Mouse (Mus musculus) CH12.LX (cell line): ENCODE results near the gene Ankrd31. TPM values are rescaled to one million over a fixed set of nuclear protein-coding genes. Genes with fewer than 3 reads are reported as not detected.

Experiments used
- DNase-seq: peaks from one replicate; pipeline ENCODE4 v3.0.0-alpha.2; 2013; ENCODE audit errors: extremely low read depth
- H3K27ac ChIP-seq: 2 replicates; pipeline ENCODE4 v1.5.1; 2012; ENCODE audit warnings: low read depth, mild to moderate bottlenecking, control low read depth, moderate library complexity; ENCODE audit not compliant: insufficient read depth
- H3K27me3 ChIP-seq: replicated peaks from 2 replicates; pipeline ENCODE3; 2012; ENCODE audit warnings: inconsistent platforms
- H3K36me3 ChIP-seq, 2 experiments: replicated peaks in 1 of 2; 2 replicates each; pipeline versions ENCODE3 to v1.6.1; 2012; ENCODE audit warnings: inconsistent platforms in 1 of 2, low read length in 1 of 2, mild to moderate bottlenecking in 1 of 2, mixed read lengths in 1 of 2, moderate library complexity in 1 of 2; ENCODE audit not compliant: control insufficient read depth in 1 of 2, insufficient read depth in 1 of 2
- H3K4me1 ChIP-seq, 2 experiments: 2 replicates each; pipeline ENCODE4 v1.6.1; 2012; ENCODE audit warnings: inconsistent platforms in 1 of 2, moderate library complexity in 1 of 2; ENCODE audit not compliant: insufficient read depth in 2 of 2, control insufficient read depth in 1 of 2
- H3K4me2 ChIP-seq: 2 replicates; pipeline ENCODE4 v1.6.1; 2012; ENCODE audit warnings: low read depth, mild to moderate bottlenecking, control low read depth; ENCODE audit not compliant: poor library complexity, insufficient read depth, severe bottlenecking
- H3K4me3 ChIP-seq, 3 experiments: fragments of 150-350 bp in 1 of 3; sonication (generic) in 1 of 3; replicated peaks in 1 of 3; 2 replicates each; pipeline versions ENCODE3 to v1.5.1; 2011 to 2012; ENCODE audit warnings: low read depth in 2 of 3, low read length in 2 of 3, mild to moderate bottlenecking in 2 of 3, moderate library complexity in 2 of 3, control low read depth in 1 of 3, improper control_type of control experiment in 1 of 3, inconsistent platforms in 1 of 3, mixed read lengths in 1 of 3; ENCODE audit not compliant: poor library complexity in 1 of 3
- H3K79me2 ChIP-seq: replicated peaks from 2 replicates; pipeline ENCODE4 v1.6.1; 2012; ENCODE audit warnings: mild to moderate bottlenecking, moderate library complexity; ENCODE audit not compliant: control insufficient read depth, poor library complexity, insufficient read depth, severe bottlenecking; ENCODE audit errors: extremely low read depth
- H3K9ac ChIP-seq: 2 replicates; pipeline ENCODE4 v1.6.1; 2012; ENCODE audit warnings: low read depth, mild to moderate bottlenecking, control low read depth, moderate library complexity; ENCODE audit not compliant: insufficient read depth
- H3K9me3 ChIP-seq: replicated peaks from 2 replicates; pipeline ENCODE3; 2012; ENCODE audit warnings: low read length, inconsistent platforms, mixed read lengths
- BHLHE40 ChIP-seq: IDR thresholded peaks from 2 replicates; pipeline ENCODE4 v1.6.1; 2011; ENCODE audit warnings: mild to moderate bottlenecking, low read depth, low read length, improper control_type of control experiment
- CHD1 ChIP-seq: IDR thresholded peaks from 2 replicates; pipeline ENCODE4 v1.6.1; 2012; ENCODE audit warnings: low read depth, low read length, improper control_type of control experiment, inconsistent platforms
- CTCF ChIP-seq, 2 experiments: IDR thresholded peaks in 1 of 2; conservative IDR thresholded peaks in 1 of 2; 2 replicates each; pipeline ENCODE4 v1.5.1; 2011 to 2012; ENCODE audit warnings: low read depth in 2 of 2, low read length in 2 of 2, improper control_type of control experiment in 1 of 2, inconsistent platforms in 1 of 2, mild to moderate bottlenecking in 1 of 2, moderate library complexity in 1 of 2
- ETS1 ChIP-seq: conservative IDR thresholded peaks from 2 replicates; pipeline ENCODE4 v1.6.1; 2012; ENCODE audit warnings: low read depth, mild to moderate bottlenecking, inconsistent platforms, low read length, improper control_type of control experiment, moderate library complexity
- JUND ChIP-seq: conservative IDR thresholded peaks from 2 replicates; pipeline ENCODE4 v1.6.1; 2011; ENCODE audit warnings: low read depth, low read length, improper control_type of control experiment
- KAT2A ChIP-seq: IDR thresholded peaks from 2 replicates; pipeline ENCODE4 v1.6.1; 2012; ENCODE audit warnings: low read length, improper control_type of control experiment, inconsistent platforms; ENCODE audit not compliant: insufficient replicate concordance
- MAX ChIP-seq: IDR thresholded peaks from 2 replicates; pipeline ENCODE4 v1.6.1; 2011; ENCODE audit warnings: low read length, improper control_type of control experiment
- MEF2A ChIP-seq: IDR thresholded peaks from 2 replicates; pipeline ENCODE4 v1.6.1; 2014; ENCODE audit warnings: low read depth, mild to moderate bottlenecking, inconsistent platforms, low read length, improper control_type of control experiment, borderline replicate concordance
- PAX5 ChIP-seq: IDR thresholded peaks from 2 replicates; pipeline ENCODE4 v1.6.1; 2012; ENCODE audit warnings: low read length, inconsistent platforms, mixed read lengths
- POLR2AphosphoS2 ChIP-seq: IDR thresholded peaks from 2 replicates; pipeline ENCODE4 v1.6.1; 2011; ENCODE audit warnings: low read depth, low read length, improper control_type of control experiment
- RAD21 ChIP-seq: IDR thresholded peaks from 2 replicates; pipeline ENCODE4 v1.6.1; 2011; ENCODE audit warnings: low read depth, mild to moderate bottlenecking, low read length, improper control_type of control experiment, moderate library complexity
- SIN3A ChIP-seq: IDR thresholded peaks from 2 replicates; pipeline ENCODE4 v1.6.1; 2012; ENCODE audit warnings: low read length, improper control_type of control experiment, inconsistent platforms
- SMC3 ChIP-seq: IDR thresholded peaks from 2 replicates; pipeline ENCODE4 v1.6.1; 2011; ENCODE audit warnings: low read depth, low read length, improper control_type of control experiment
- TCF12 ChIP-seq: IDR thresholded peaks from 2 replicates; pipeline ENCODE4 v1.6.1; 2014; ENCODE audit warnings: low read depth, mild to moderate bottlenecking, inconsistent platforms, low read length, improper control_type of control experiment
- UBTF ChIP-seq: IDR thresholded peaks from 2 replicates; pipeline ENCODE4 v1.6.1; 2012; ENCODE audit warnings: low read depth, mild to moderate bottlenecking, inconsistent platforms, low read length, improper control_type of control experiment, moderate library complexity
- USF1 ChIP-seq: IDR thresholded peaks from 2 replicates; pipeline ENCODE4 v1.6.1; 2014; ENCODE audit warnings: low read depth, mild to moderate bottlenecking, inconsistent platforms, low read length, improper control_type of control experiment
- ZC3H11A ChIP-seq: IDR thresholded peaks from 2 replicates; pipeline ENCODE4 v1.6.1; 2012; ENCODE audit warnings: low read depth, mild to moderate bottlenecking, inconsistent platforms, low read length, improper control_type of control experiment
- ZKSCAN1 ChIP-seq: IDR thresholded peaks from 2 replicates; pipeline ENCODE4 v1.6.1; 2012; ENCODE audit warnings: low read depth, inconsistent platforms, low read length, improper control_type of control experiment, borderline replicate concordance
- ZMIZ1 ChIP-seq: IDR thresholded peaks from 2 replicates; pipeline ENCODE4 v1.6.1; 2012; ENCODE audit warnings: low read depth, mild to moderate bottlenecking, inconsistent platforms, low read length, improper control_type of control experiment
- dilution Hi-C: fragments of 300-500 bp; cut with MboI; formaldehyde crosslinking; loops from 2 replicates; pipeline ENCODE4 v1.14.3; 2020; ENCODE audit warnings: low sequenced_read_pairs; ENCODE audit not compliant: extremely low pct_unique_long_range_greater_than_20kb, extremely low pct_ligation_motif_present
- in situ Hi-C: fragments of 300-500 bp; cut with MboI; formaldehyde crosslinking; loops from 3 replicates; pipeline ENCODE4 v1.14.3; 2019; ENCODE audit warnings: low sequenced_read_pairs, low pct_ligation_motif_present, low pct_unique_long_range_greater_than_20kb, mixed read lengths
- polyA plus RNA-seq: library from polyadenylated mRNA; unstranded; fragments of >175 nt; gene quantifications from 2 replicates; pipeline ENCODE4 v1.2.1, GENCODE M21; 2012; ENCODE audit warnings: low read depth; ENCODE audit not compliant: insufficient read length
- total RNA-seq, 2 experiments: library from RNA; depleted of rRNA; stranded (reverse); fragments of 300-350 nt in 1 of 2; fragments of >200 nt in 1 of 2; gene quantifications; 2 replicates each; pipeline ENCODE4 v1.2.3; 2012 to 2014

Ankrd31 gene
- total and polyA plus RNA-seq, 3 experiments, result not detected

- no peak for TF ChIP-seq KAT2A
- TF ChIP-seq UBTF, result no peak
- TF ChIP-seq ZC3H11A, result no peak
- no peak for TF ChIP-seq JUND
- TF ChIP-seq SIN3A, result no peak
- TF ChIP-seq, all 38 proteins: peak for 0
- in situ Hi-C loops, result no loop called here
- DNase-seq, result no peak
Measured at GRCm38 (mm10) chr13:96720003-96720402, 28.1 kb upstream of the Ankrd31 start.

GRCm38 (mm10) chr13:96728289-96728688, 19.8 kb upstream of the Ankrd31 start:
- in situ Hi-C loops (no loop called here), dilution Hi-C loops (no loop called here)
- Histone ChIP-seq H3K4me1 (no peaks in the 10 kb centered on the region), H3K9me3 (no peaks in the 10 kb centered on the region), H3K27me3 (no peaks in the 10 kb centered on the region), H3K4me2 (no peak overlapping the region), H3K9ac (no peak overlapping the region), H3K36me3 (no peaks in the 10 kb centered on the region), H3K4me3 (no peak overlapping the region), H3K79me2 (no peaks in the 10 kb centered on the region), H3K27ac (no peak overlapping the region)
- TF ChIP-seq ZKSCAN1, result no peak
- TF ChIP-seq USF1, result no peak
- no peak for TF ChIP-seq SMC3
- TF ChIP-seq ZC3H11A, result no peak
- no peak for TF ChIP-seq ETS1
- TF ChIP-seq SIN3A, result no peak
- no peak for TF ChIP-seq RAD21
- no peak for DNase-seq

More at GRCm38 (mm10) chr13:96720003-96720402, 28.1 kb upstream of the Ankrd31 start:
- Histone ChIP-seq H3K27ac (no peak overlapping the region), H3K79me2 (no peaks in the 10 kb centered on the region), H3K9me3 (peaks cover 3% of the 10 kb centered on the region), H3K4me1 (0 out of 4 replicates have a peak, but pooled peaks cover 0 to 4% of the 10 kb centered on the region in 2 experiments), H3K4me2 (no peak overlapping the region), H3K9ac (no peak overlapping the region), H3K4me3 (no peak overlapping the region), H3K36me3 (no peaks in the 10 kb centered on the region), H3K27me3 (no peaks in the 10 kb centered on the region)
- dilution Hi-C loops, result no loop called here

DNA sequence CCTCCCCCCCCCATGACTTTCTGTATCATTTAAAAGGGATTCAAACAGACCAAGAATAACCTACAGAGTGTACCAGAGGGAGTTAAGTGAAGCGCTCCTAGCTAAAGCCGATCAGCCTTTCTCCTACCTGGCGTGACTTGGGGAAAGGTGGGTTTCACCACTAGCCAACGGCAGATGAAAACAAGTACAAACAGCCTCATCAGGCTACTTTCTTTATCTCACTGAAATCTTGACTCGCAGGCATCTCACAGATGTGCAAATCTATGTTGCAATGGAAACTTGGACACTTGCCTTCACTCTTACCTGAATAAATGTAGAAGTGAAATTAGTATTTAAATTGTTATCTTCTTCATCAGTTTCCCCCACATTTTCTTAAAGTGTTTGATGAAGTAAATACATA, 18.9 kb upstream of the Ankrd31 start:
- TF ChIP-seq CHD1 (no peak), MEF2A (no peak), ZMIZ1 (no peak), CTCF (conservative IDR thresholded peaks at IDR 0.05 in 1 of 2, IDR thresholded peaks at IDR 0.05 in 1 of 2; ENCODE audit: low read depth in 2 of 2, low read length in 2 of 2) (no peak), POLR2AphosphoS2 (no peak), PAX5 (no peak), TCF12 (no peak), SIN3A (no peak), BHLHE40 (no peak), ZC3H11A (no peak), MAX (no peak)
- TF ChIP-seq, all 38 proteins: peak for 0
- H3K36me3 ChIP-seq, result no peaks in the 10 kb centered on the region
- H3K4me2 ChIP-seq, result no peak overlapping the region; the same call in 1 of the 2 replicates
- DNase-seq, result no peak
- H3K4me3 ChIP-seq, result no peak overlapping the region
- no peaks in the 10 kb centered on the region for H3K79me2 ChIP-seq
- no peak overlapping the region for H3K27ac ChIP-seq
- in situ Hi-C loops, result no loop called here
- no peaks in the 10 kb centered on the region for H3K9me3 ChIP-seq
- no peak overlapping the region for H3K9ac ChIP-seq
- dilution Hi-C loops, result no loop called here
- H3K4me1 ChIP-seq, result no peaks in the 10 kb centered on the region
- no peaks in the 10 kb centered on the region for H3K27me3 ChIP-seq
